Mouse (Mus musculus) retina, embryonic 14.5 days (tissue): ENCODE data around the gene Ehbp1.

ENCODE experiments used
- DNase-seq: peaks from one replicate; pipeline ENCODE4 v3.0.0-alpha.2; 2015; ENCODE audit warnings: low spot score

Ehbp1 gene

GRCm38 (mm10) chr11:22055908-22056307 lies 286.2 kb downstream of the Ehbp1 start:
- DNase-seq, result no peak

DNA sequence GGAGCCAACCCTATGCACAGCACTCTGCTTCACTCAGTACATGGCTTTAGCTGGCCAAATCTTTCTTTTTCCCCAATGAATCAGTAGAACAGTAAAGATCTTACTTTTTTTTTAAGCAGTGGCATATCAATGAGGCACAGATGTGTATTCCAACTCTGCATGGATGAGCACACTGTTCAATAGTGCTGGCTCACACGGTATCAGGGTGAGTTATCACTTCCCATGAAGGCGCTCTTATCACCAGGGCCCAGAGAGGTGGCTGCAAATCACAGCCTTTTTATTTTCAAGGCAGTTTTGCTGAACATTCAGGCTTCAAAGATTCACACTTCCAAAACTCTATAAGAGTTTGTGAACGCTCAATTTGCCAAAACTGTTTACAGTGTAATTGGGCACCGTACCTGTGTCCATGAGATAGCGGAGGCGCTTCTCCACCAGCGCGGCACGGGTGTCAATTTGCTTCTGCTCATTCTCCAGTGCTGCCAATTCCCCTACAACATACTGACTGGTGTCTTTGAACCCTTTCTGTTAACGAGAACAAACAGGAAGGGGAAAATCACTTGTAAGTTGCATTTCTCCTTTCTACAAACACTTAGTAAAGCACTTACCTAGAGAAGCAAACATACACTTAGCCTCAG lies 288.9 kb downstream of the Ehbp1 start:
- DNase-seq, result no peak

GRCm38 (mm10) chr11:22050864-22051263 lies 291.2 kb downstream of the Ehbp1 start:
- no peak for DNase-seq

DNA sequence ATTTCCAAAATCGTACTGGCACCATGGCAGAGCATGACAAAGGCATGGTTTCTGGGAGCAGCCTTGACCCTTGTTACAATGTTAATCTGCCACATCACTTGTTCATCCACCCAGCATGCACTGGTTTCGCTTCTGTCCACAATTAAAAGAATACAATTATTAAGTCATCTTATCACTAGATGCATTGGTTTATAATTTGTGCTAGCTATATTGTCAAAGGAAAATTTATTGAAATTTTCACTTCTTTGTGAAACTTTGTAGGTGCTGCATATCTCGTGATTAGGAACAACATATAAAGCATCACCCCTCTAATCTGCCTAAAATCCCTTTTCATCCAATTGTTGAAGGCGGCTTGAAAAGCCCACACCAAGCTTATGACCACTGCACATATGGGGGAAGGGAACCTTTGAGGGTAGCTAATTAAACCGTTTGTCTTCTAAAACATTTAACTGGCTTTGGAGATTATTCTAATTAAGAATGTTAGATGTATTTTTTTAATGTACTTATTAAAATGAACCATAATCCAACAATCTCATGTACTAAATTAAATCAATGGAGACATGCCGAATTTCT lies 302.2 kb downstream of the Ehbp1 start:
- DNase-seq, result peak; percentile 52

- DNase-seq, result no peak
Observed at GRCm38 (mm10) chr11:22034564-22035105, 307.5 kb downstream of the Ehbp1 start.

DNA sequence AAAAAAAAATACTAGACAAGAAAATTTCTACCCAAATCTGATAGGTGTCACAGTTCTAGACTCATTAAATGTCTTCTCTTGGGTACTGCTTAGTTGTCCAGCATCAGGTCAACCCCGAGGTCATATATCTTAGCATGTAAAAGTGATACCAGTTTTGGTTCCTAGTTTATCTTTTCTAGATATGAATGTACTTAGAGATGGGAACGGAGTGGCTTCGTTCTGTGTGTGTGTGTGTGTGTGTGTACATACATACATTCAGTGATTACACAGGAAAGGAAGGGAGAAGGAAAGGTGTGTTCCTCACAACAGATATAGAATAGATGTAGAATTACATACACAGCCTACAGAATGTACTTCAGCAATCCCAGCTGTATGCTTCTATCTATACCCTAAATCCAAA lies 308.5 kb downstream of the Ehbp1 start:
- DNase-seq, result no peak

GRCm38 (mm10) chr11:22020602-22021001 lies 321.5 kb downstream of the Ehbp1 start:
- no peak for DNase-seq

DNA sequence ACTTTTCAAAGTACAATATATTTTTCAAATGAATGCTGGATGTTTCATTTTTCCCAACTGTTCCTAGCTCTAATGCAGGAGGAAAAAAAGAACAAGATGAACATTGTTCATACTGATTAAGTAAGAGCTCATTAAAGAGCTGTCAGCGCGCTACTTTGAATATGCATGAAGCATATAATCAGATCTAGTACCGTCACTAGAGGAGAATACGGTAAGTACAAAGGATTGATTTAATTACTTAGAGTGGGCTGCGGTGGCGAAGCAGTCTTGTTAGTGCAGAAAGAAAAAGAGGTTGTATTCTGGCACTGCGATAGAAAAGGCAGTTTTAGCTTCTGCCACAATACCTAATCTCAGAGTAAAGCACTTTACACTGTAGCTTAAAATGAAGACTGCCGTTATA lies 324.6 kb downstream of the Ehbp1 start:
- peak; percentile 51 for DNase-seq

GRCm38 (mm10) chr11:22016341-22016740 lies 325.8 kb downstream of the Ehbp1 start:
- no peak for DNase-seq

DNA sequence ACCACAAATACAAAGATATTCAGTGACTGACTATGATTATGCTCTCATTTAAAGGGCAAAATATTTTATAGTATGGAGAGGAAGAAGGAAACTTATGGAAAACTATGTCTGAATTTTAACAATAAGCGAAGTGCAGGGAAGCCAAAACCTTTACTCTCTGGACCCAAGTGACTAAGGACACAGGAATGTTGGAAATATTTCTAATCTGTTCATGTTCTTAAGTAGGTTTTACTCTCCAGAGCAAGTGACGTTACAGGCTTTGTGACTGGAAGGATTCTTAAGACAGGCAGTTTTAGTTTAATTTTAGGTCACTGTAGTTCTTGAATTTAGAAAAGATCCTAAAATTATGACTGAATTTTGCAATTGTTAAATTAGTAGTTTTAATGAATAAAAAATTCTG lies 333.3 kb downstream of the Ehbp1 start:
- DNase-seq, result peak; percentile 38

- peak; percentile 64 for DNase-seq
Observed at GRCm38 (mm10) chr11:22008129-22008596, 333.9 kb downstream of the Ehbp1 start.

DNA sequence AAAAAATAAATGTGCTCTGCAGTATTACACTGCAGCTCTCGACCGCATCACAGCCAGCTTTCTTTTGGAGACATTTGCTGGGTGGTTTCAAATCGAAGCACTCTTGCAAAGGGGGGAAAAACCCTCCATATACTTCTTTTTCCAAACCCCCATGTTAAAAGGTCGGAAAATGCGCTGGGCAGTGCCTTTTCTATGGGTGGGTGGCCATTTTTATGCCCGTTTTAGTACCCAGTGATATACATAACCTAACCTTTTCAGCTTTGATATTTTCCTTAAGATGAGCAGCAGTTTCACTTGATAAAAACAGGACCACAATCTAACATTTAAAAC lies 334.3 kb downstream of the Ehbp1 start:
- DNase-seq, result no peak

- DNase-seq, result peak; percentile 49
Observed at GRCm38 (mm10) chr11:22007088-22007780, 334.9 kb downstream of the Ehbp1 start.

DNA sequence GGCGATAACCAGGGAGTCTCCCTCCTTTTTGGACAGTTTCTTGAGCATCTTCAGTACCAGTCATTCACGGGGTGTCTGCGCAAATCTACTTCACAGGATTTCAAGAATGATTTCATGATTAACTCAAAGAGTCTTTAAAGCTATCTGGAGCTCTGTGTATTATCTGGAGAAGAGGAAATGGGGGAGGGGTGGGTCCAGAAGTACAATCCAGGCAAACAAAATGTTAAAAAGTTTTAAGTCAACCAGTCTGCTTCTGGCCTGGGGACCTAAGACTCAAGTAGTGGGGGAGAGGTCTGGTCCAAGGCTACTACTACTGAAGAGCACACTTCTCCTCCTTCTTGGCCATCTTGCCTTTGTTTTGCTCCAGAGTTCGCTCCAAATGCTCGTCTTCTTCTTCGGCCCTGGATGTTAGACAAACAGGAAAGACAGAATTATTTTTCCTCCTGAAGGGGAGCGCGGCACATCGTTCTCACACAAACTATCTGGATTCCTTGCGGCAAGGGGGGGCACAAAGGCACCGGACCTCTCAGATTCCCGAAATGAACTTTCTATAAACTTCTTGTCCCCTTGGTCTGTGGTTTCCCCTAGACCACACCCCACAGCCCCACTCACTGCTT lies 335.5 kb downstream of the Ehbp1 start:
- DNase-seq, result no peak

DNA sequence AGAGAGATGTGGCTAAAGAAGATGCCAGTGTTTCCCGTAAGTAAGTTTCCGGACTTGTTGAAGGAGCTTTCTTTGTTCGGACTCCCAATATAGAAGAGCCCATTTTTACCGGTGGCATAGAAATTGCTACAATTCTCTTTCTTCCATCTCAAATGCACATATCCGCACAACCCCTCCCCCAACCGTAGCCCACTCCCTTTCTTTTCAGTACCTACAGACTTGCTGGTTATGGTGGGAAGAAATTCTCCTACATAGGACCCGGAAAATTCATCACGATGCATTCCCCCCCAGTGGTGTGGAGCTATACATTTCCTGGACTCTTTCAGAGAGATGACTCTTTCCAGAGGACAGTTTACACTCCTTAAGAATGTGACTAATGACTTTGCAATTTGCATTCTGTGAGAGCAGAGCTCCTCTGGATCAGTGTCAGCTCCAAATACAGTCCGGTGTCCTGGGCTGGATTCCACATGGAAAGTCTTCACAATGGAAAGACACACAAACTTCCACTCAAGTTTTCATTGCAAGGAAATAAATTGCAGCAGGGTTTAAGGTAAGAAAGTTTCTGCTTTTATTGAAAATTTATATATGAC lies 336.7 kb downstream of the Ehbp1 start:
- DNase-seq, result peak; percentile 32

GRCm38 (mm10) chr11:22004331-22004841 lies 337.7 kb downstream of the Ehbp1 start:
- peak; percentile 57 for DNase-seq

DNA sequence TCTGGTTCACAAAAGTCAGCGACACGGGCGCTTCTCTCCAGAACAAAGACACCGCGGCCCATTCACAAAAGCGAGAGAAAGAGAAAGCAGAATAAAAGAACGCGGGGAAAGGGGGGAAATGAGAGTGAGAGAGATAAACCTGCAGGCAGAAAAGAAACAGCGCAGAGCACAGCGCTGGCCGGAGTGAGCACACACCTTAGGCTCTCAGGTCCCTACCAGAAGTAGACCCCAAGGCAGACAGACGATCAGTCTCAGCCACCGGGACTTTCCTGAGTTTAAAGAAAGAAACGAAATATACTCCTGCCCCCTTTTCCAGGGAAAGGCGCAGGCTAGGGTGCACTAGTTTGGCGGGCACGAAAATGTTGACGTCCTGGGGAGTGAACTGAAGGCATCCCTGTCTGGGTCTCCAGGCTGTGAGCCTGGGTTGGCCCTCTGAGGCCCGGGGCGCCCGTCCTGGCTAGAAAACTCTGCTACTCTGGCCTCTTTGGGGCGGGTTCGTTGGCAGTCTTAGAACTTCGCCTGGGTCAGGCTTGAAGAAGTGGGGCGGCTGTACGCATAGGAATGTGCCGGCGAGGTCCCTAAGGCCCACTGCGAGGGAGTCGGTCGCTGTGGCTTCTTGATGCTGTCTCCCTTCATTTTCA lies 338.6 kb downstream of the Ehbp1 start:
- peak; percentile 49 for DNase-seq

DNA sequence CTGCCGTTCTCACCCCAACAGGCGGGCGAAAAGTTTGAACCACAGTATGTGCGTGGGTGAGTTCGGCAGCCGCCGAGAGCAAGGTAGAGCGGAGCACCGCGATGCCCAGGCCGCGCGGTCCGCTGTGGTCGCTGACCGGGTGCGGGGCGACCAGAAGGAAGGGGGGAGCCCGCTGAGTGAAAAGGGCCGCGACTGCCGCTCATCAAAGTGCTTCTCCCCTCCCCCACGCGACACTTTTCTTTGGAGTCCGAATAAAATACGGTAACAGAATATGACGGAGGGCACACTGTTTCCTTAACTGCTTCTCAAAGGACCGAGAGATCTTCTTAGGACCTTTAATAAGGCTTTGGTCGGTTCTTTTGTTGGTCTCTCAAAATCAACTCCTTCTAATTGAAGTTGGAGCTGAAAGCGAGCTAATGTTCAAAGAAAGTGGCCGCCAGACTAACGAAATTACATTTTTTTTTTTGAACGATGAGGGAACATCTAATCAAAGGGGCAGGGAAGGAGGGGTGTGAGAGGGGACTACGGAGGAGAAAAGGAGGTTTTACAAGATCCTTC lies 339.2 kb downstream of the Ehbp1 start, which contains the start of gene Otx1:
Otx1 (minus strand) TSS at position 115 of the 558 bp plus-strand sequence.
- DNase-seq, result peak; percentile 61

GRCm38 (mm10) chr11:22002062-22002782 lies 339.9 kb downstream of the Ehbp1 start:
- DNase-seq, result peak; percentile 49

- DNase-seq, result peak; percentile 82
Observed at GRCm38 (mm10) chr11:22001321-22002061, 340.6 kb downstream of the Ehbp1 start.
